Mouse (Mus musculus) cerebellum, adult 2 months (tissue): ENCODE results near the gene Olfr1475.

ENCODE experiments used
- CTCF ChIP-seq: fragments of 200-500 bp; IDR thresholded peaks from 2 replicates; pipeline ENCODE4 v1.5.1; 2011; ENCODE audit warnings: low read depth, mild to moderate bottlenecking, control low read depth, low read length, moderate library complexity, borderline replicate concordance; ENCODE audit not compliant: insufficient read depth
- POLR2A ChIP-seq: fragments of 200-500 bp; IDR thresholded peaks from 2 replicates; pipeline ENCODE4 v1.6.1; 2011; ENCODE audit warnings: low read length, control low read depth, borderline replicate concordance; ENCODE audit not compliant: insufficient read depth

DNA sequence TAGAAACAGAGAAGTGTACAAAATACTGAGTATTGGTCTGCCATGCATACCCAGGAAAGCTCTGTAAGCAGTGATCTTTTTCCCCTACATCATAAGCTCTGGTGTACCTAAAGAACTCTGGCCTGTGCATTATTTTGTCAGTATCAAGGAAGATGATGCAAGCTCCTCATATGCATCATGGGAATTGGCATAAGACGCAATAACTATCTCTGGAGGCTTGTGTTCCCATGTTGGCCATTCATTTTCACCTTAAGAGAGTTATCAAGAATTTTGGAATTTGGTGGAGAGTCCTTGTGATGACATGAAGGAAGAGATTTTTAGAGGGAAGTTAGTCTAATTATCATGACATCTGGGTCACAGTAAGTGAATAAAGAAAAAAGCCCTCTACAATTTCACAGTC, 24.0 kb downstream of the Olfr1475 start, which contains the start of gene Olfr1472:
- no peak for TF ChIP-seq CTCF
- no peak for TF ChIP-seq POLR2A
